Mouse (Mus musculus) cerebellum, adult 8-10 months (tissue): ENCODE results near the gene Mark3.
"Not testable (repeated sequence)": the region's sequence is repeated elsewhere in the genome, so short reads cannot be mapped to it uniquely, and the experiment has no call there.

Experiments used
- DNase-seq: peaks from one replicate; pipeline ENCODE4 v3.0.0; 2022

Gene Mark3

GRCm38 (mm10) chr12:111574074-111574886 is at the start of gene Mark3:
Gene Mark3, plus strand, starts transcription at chr12:111574523.
- DNase-seq: peak; percentile 96

- DNase-seq: no peak
Measured at GRCm38 (mm10) chr12:111524883-111525282, 49.4 kb upstream of the Mark3 start.

- DNase-seq: no peak
Measured at GRCm38 (mm10) chr12:111527643-111528281, 46.6 kb upstream of the Mark3 start.

- DNase-seq: no peak
Measured at GRCm38 (mm10) chr12:111529192-111529591, 45.1 kb upstream of the Mark3 start.

DNA sequence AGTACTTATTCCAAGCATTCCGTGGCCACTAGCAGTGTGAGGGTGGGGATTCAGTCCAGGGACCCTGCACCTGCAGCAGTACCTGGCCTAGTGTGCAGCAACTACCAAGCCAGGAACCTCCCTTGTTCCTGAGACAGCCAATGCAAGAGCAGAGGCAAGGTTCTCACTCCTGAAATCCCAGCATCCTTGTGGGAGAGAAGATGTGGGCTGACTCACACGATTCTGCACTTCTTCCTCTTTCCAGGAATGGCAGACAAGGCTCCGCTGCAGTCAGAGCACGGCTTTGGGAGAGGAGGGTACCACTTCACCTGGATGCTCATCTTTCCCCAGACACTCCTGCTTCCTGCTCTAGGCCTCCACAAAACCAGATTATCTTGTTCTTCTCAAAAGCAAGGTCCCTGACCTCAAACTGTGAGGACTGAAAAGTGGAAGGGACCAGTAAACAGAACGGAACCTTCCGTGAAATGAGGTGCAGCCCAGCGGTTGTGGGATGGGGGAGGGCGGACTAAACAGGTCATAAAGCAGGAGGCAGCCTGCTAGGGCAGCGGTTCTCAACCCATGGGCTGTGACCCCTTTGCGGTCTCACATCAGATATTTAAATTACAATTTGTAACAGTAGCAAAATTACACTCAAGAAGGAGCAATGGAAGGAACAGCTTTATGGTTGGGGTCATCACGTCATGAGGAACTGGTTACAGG is 41.1 kb upstream of the Mark3 start:
- no peak for DNase-seq

- DNase-seq: no peak
Measured at GRCm38 (mm10) chr12:111535281-111535680, 39.0 kb upstream of the Mark3 start.

DNA sequence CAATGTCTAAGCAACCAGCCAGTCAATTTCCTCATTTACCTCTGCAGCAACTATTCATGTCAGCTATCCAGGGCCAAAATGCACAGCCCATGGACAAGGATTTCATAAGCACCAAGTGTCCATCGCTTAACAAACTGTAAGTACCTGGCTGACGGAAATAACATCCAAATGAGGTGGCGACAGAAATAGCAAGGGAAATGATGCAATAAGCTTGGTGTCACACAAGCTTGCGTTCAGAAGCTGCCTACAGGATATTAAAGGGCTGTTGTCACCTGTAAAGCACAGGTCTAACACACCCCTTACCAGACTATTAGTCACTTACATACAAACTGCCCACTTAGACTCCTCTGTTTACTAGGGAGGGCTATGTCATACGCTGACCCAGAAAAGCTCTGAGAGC is 38.6 kb upstream of the Mark3 start:
- no peak for DNase-seq

DNA sequence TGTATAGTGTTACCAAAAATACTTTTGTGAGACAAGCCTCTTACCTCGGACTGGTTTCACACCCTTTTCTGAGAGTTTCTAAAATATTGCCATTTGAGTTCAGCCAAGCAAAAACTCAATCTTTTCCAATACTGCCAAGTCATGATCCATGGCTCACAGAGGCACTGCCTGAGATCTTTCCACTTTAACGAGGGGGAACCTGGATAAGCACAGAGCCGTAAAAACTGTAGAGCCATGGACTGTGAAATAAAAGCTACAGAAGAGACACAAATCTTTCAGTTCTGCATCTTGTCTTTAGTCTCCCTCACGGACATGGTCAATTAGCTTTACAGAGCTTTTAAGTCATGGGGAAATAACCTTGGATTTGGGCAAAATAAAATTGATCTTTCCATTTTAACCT is 37.6 kb upstream of the Mark3 start:
- no peak for DNase-seq

DNA sequence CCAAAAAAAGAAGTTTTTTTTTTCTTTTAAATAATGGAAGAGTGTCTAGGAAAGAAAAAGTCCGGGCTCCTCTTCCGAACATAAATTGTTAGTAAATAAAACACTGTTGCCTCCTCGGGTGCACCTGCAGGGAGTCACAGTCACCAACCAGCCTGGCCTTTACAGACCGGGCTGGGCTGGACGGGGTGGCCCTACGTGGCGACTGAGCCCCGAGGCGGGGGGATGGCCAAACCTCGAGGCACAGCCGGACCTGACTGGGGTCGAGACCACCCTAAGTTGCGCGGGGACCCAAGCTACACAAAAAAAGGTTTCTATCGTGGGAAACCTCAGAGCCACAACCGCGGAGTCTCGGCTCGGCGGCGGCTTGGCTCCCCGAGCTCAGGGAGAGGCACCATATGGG is 37.0 kb upstream of the Mark3 start:
- DNase-seq: no peak

GRCm38 (mm10) chr12:111537796-111538291 is 36.5 kb upstream of the Mark3 start, which contains the start of gene Eif5:
Gene Eif5, plus strand, starts transcription at chr12:111538016.
- peak; percentile 99 for DNase-seq

DNA sequence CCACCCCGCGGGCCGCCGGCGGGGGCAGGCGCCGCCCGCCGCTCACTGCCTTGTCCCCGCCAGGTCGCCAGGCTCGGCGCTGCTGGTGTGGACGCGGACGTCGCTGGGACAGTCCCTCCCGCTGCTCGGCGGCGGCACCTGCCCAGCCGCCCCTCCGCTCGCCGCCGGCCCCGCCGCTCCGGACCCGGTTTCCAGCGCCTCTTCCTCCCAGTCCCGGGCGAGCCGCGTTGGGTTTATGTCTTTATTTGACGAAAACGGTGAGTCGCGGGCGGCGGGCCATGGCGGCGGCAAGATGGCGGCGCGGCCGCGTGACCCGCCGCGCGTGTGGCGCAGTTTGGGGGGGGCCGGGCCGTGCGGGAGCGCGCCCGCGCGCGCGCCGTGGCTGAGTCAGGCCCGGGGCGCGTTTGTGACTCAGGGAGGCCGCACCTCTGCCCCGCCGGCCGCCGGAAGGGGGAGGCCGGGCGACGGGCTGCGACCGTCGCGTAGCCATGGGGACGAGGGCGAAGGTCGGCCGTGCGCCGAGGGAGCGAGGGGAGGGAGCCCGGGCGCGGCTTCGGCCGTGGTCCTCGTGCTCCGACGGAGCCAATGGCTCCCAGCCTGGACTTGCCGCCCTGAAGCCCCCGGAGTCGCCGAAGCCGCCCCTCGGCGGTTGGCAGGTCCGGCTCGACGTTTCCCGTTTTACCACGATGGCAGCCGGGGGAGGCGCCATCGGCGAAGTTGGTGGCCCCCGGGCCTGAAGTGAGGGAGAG is 35.9 kb upstream of the Mark3 start:
- peak; percentile 82 for DNase-seq

- no peak for DNase-seq
Measured at GRCm38 (mm10) chr12:111539041-111539345, 35.3 kb upstream of the Mark3 start.

- DNase-seq: no peak
Measured at GRCm38 (mm10) chr12:111547070-111547469, 27.3 kb upstream of the Mark3 start.

DNA sequence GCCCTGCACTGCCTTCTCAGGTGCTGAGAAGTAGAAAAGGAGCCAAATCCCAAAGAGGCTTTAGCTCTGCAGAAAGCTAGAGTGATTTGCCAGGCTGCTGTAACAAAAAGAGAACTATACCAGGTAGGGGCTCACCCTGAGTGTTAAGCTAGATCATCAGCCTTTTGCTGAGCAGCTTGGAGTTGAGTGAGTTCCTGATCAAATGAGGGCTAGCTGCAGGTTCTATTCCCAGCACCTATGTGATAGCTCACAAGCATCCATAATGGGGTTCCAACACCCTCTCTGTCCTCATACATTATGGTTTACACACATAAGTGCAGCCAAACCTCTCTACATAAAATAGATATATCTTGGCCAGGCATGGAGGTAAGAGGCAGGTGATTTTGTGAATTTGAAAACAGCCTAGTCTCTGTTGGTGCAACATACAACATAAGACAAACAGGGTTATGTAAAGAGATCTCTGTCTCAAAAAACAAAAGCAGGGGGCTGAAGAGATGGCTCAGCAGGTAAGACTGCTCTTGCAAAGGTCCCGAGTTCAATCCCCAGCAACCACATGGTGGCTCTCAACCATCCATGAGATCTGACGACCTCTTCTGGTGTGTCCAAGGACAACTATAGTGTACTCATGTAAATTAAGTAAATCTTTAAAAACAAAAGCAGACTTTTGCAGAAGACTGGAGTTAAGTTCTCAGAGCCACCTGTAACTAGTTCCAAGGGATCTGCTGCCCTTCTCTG is 25.6 kb upstream of the Mark3 start:
- DNase-seq: no peak

DNA sequence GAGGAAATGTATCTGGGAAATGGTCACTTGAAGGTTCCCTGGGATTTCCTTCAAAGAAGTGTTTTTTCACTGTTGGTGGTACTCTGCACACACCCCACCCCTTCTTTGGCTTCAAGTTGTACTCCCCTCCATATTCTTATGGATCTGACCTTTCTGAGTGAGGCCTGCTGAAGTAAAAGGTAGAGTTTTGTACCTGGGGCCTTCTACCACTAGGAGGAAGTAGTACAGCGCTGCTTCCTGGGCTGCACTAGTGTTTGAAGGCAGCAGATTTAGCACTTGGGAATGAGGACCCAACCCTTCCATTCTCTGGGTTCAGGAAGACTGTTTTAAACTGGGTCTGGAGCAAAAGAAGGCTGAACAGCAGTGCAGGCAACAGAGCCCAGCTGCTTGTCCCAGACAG is 23.6 kb upstream of the Mark3 start:
- no peak for DNase-seq

DNA sequence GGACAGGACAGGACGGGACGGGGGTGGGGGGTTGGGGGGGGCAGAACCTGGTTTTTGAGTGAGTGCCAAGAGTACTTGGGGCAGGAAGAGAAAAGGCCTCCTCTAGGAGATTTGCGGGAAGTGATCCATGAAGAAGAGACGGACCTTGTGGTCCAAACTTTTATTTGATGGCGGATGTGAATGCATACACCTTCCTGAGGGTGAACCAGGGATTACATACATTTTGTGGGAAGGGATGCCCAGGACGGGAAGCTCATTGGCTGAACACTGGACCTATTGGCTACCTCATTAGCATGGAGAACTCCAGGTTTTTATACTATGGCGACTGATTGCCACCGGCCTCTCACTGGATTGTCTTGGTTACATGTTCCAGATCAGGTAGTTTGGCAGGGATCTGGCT is 22.0 kb upstream of the Mark3 start:
- no peak for DNase-seq

- DNase-seq: no peak
Measured at GRCm38 (mm10) chr12:111555357-111555756, 19.0 kb upstream of the Mark3 start.

DNA sequence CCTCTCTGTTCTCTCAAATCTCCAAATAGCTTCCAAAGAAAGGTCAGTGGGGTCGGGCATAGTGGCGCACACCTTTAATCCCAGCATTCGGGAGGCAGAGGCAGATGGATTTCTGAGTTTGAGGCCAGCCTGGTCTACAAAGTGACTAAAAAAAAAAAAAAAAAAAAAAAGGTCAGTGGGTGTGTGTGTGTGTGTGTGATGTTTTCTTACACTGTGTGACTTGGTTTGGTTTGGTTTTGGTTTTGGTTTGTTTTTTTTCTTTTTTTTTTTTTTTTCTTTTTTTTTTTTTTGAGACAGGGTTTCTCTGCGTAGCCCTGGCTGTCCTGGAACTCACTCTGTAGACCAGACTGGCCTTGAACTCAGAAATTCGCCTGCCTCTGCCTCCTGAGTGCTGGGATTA is 18.4 kb upstream of the Mark3 start:
- not testable (repeated sequence) for DNase-seq

DNA sequence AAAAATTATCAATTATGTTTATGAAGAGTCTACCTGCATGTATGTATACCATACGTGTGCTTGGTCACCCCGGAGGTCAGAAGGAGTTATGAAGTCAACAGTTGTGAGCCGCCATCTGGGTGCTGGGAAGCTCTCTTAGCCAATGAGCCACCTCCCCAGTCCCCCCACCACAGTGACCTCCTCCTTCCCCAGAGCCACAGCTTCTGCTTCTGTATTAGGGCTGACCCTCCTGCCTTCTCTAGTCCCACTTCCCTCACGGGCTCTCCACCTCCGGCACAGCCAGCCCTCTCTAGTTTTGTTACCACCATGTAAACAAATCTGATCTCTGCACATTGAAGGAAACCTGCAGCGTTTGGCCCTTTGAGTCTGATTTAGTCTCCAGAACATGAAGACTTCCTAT is 16.8 kb upstream of the Mark3 start:
- DNase-seq: no peak

- DNase-seq: no peak
Measured at GRCm38 (mm10) chr12:111558655-111559054, 15.7 kb upstream of the Mark3 start.

DNA sequence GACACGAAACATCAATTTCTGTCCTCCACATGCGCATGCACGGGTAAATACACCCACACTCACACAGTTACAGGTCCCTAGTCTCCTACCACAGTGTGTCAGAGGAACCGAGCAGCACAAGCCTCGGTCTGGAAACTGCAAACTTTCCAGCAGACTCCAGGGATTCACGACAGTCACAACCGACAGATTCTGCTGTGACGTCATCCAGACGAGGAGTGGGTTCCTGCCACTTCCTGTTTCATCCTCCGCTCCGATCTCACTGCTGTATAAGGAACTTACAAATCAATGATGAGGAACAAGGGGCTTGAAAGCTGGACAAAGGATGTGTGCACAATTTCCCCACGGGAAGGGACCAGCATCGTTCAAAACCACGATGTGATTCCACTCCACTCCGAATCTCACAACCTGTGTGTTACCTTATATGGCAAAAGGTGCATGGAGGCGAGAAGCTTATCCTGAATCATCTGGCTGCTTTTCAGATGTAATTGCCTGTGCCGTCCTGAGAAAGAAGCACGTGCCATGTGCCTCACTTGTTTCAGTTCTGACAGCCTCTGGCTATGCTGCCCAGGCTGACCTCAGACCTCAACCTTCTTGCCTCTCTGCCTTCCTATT is 14.6 kb upstream of the Mark3 start:
- DNase-seq: no peak

GRCm38 (mm10) chr12:111560286-111560685 is 14.0 kb upstream of the Mark3 start:
- DNase-seq: no peak
